Mouse (Mus musculus) MEL (cell line): Measurements from ENCODE around the gene Pole3.

Experiments used
- CTCF ChIP-seq, 3 experiments: IDR thresholded peaks in 2 of 3; conservative IDR thresholded peaks in 1 of 3; 2 replicates each; pipeline ENCODE4 v1.5.1; 2011 to 2012; ENCODE audit warnings: low read length in 3 of 3, low read depth in 2 of 3, mild to moderate bottlenecking in 2 of 3, improper control_type of control experiment in 1 of 3, inconsistent platforms in 1 of 3, mixed read lengths in 1 of 3, moderate library complexity in 1 of 3; ENCODE audit not compliant: control insufficient read depth in 1 of 3, insufficient read depth in 1 of 3, poor library complexity in 1 of 3, severe bottlenecking in 1 of 3
- TCF12 ChIP-seq: IDR thresholded peaks from 2 replicates; pipeline ENCODE4 v1.6.1; 2014; ENCODE audit warnings: low read depth, mild to moderate bottlenecking, inconsistent platforms, low read length, improper control_type of control experiment, moderate library complexity
- ZNF384 ChIP-seq: IDR thresholded peaks from 2 replicates; pipeline ENCODE4 v1.6.1; 2012; ENCODE audit warnings: low read depth, mild to moderate bottlenecking, inconsistent platforms, low read length, improper control_type of control experiment

GRCm38 (mm10) chr4:62533729-62534128 is 8.9 kb upstream of the Pole3 start:
- no peak for TF ChIP-seq TCF12
- TF ChIP-seq CTCF (IDR thresholded peaks at IDR 0.05 in 2 of 3, conservative IDR thresholded peaks at IDR 0.05 in 1 of 3; ENCODE audit: control insufficient read depth in 1 of 3, insufficient read depth in 1 of 3, low read depth in 2 of 3, low read length in 3 of 3, poor library complexity in 1 of 3, severe bottlenecking in 1 of 3), result no peak
- TF ChIP-seq ZNF384, result no peak
